Mouse (Mus musculus) liver, postnatal 0 days (tissue): ENCODE results near the gene Plekhg3.

Experiments
- CTCF ChIP-seq: sonication (generic); IDR thresholded peaks from 2 replicates; pipeline ENCODE4 v1.5.1; 2016; ENCODE audit warnings: antibody characterized with exemption, low read depth
- EP300 ChIP-seq: IDR thresholded peaks from 2 replicates; pipeline ENCODE4 v1.6.1; 2016; ENCODE audit warnings: antibody characterized with exemption, low read depth, mild to moderate bottlenecking

DNA sequence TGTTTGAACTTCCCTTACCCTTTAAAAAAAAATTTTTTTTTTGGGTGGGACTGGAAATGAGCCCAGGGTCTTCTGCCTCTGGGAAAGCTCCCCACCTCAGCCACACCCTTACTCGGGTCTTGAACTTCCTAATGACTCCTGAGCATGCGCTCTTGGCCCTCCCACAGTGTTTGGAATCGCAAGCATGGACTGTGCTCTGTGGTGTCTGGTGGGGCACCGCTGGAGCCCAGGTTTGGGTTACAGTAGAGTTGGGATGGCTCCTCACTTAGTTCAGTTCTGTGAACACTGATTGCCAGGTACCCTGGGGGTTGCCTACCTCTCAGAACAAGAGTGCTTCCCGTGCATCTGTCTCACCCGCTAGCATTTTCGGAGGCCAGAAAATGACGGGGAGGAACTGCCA lies 10.8 kb downstream of the Plekhg3 start:
- no peak for TF ChIP-seq CTCF
- TF ChIP-seq EP300, result no peak
